Mouse (Mus musculus) stomach, embryonic 16.5 days (tissue): ENCODE results near the gene Gm28043. TPM values are rescaled to one million over a fixed set of nuclear protein-coding genes. Genes with fewer than 3 reads are reported as not detected.

Experiments
- ATAC-seq: fragments of 200-750 bp; cut with Nextera tagmentation; 2 replicates; pipeline ENCODE4 v1.8.0; 2017; ENCODE audit warnings: moderate number of reproducible peaks, moderate TSS enrichment; ENCODE audit not compliant: insufficient read depth, low FRiP score
- H3K27ac ChIP-seq: fragments of 300-500 bp; sonication (generic); 2 replicates; pipeline ENCODE4 v1.5.1; 2014; ENCODE audit warnings: low read length
- H3K27me3 ChIP-seq: fragments of 300-500 bp; sonication (generic); 2 replicates; pipeline ENCODE4 v1.6.1; 2014; ENCODE audit warnings: low read length, control low read depth, mixed read lengths; ENCODE audit not compliant: control insufficient read depth, insufficient read depth
- H3K36me3 ChIP-seq: fragments of 300-500 bp; sonication (generic); 2 replicates; pipeline ENCODE4 v1.6.1; 2014; ENCODE audit warnings: low read length; ENCODE audit not compliant: control insufficient read depth, insufficient read depth
- H3K4me1 ChIP-seq: fragments of 300-500 bp; sonication (generic); 2 replicates; pipeline ENCODE4 v1.6.1; 2014; ENCODE audit warnings: low read length, control low read depth, mixed read lengths; ENCODE audit not compliant: control insufficient read depth, insufficient read depth
- H3K4me2 ChIP-seq: fragments of 300-500 bp; sonication (generic); 2 replicates; pipeline ENCODE4 v1.6.1; 2014; ENCODE audit warnings: low read depth, low read length, mixed read lengths
- H3K4me3 ChIP-seq: fragments of 300-500 bp; sonication (generic); replicated peaks from 2 replicates; pipeline ENCODE4 v1.5.1; 2014; ENCODE audit warnings: mild to moderate bottlenecking, low read length
- H3K9ac ChIP-seq: fragments of 300-500 bp; sonication (generic); 2 replicates; pipeline ENCODE4 v1.6.1; 2014; ENCODE audit warnings: low read length
- H3K9me3 ChIP-seq: fragments of 300-500 bp; sonication (generic); replicated peaks from 2 replicates; pipeline ENCODE4 v1.6.1; 2016; ENCODE audit warnings: low read length, control low read depth; ENCODE audit not compliant: control insufficient read depth
- WGBS: fragments of 180-500 bp; shearing (Covaris S2); extraction: QIAGEN DNeasy Blood & Tissue Kit; methylation state at CpG from one replicate; pipeline ENCODE4 v1.1.7; 2014; 5-methylcytosine and 5-hydroxymethylcytosine counted together
- polyA plus RNA-seq: library from polyadenylated mRNA; unstranded; fragments of >200 nt; fragmentation: Nextera tagmentation; extraction: Ambion mirVana; gene quantifications from 2 replicates; pipeline ENCODE4 v1.2.1, GENCODE M21; 2015

The Gm28043 gene
- polyA plus RNA-seq, result 2.7 and 3.1 TPM in 2 replicates

DNA sequence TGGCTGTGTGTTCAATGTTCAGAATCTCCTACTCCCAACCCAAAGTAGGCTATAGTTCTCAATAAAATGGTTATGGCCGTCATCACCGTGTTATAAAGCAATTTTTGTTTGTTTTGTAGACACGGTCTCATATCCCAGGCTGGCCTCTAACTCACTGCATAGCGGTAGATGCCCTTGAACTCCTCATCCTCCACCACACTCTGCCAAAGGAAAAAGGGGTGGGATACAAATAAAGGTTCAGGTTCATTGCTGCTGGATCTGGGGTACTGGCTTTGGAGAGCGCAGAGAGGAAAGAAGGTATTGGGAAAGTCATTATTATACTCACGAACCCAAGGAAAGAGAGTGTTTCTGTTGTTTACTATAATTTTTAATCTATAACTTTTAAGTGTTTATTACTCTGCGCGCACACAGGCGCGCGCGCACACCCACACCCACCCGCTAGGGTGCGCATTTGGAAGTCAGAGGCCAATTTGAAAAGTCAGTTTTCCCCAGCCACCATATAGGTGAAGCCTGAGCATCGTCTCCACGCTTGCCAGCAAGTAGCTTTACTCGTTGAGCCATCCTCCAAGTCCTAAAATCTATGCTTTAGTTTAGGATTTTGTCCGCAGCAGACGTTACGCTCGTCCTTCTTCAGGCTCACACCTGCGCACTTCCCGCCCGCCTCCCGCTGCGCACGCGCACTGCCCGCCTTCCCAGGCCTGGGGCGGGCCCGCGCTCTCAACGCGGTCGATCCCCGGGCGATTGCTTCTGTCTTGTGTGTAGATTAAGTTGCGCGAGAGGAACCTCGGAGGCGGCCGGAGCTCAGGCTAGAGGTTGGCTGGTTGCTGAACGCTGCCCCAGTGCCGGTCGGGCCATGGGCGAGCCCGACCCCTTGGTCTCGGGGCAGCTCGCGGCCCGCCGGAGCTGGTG lies at the start of gene Gm28043, which contains the start of gene Rnf8:
Gene Gm28043, plus strand, starts transcription at position 762 of the 909 bp plus-strand sequence.
Gene Rnf8, plus strand, starts transcription at position 676 of the 909 bp plus-strand sequence.
- ATAC-seq, result peak; percentile 94
- WGBS, result 2% methylated on average over 52 of the region's 52 CpGs
- Histone ChIP-seq H3K4me2 (peak within 1 kb of the TSS; percentile 90), H3K9me3 (no peaks in the 10 kb centered on the region), H3K27ac (peak within 1 kb of the TSS; percentile 96), H3K9ac (peak within 1 kb of the TSS; percentile 99), H3K36me3 (no peaks in the 10 kb centered on the region), H3K27me3 (no peaks in the 10 kb centered on the region), H3K4me3 (peak within 1 kb of the TSS; percentile 92), H3K4me1 (peaks cover 23% of the 10 kb centered on the region)

DNA sequence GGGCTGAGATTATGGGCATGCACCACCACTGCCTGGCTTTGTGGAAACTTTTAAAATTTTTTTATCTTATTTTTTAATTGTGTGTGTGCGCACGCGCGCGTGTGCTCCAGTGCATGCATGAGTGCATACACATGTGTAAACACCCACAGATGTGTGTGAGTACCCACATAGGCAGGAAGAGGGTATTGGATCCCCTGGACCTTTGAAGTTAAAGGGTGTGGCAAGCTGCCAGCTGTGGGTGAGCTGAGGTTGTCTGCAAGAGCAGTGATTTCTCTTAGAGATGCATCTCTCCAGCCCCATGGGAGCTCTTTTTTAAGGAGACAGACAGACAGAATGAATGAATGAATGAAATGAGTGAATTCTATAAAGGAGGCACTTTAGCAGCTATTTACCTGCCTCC lies 49.2 kb upstream of the Gm28043 start:
- Histone ChIP-seq H3K36me3 (0 out of 2 replicates have a peak, but pooled peaks cover 3% of the 10 kb centered on the region), H3K4me2 (no peak overlapping the region), H3K9ac (no peak overlapping the region), H3K4me3 (no peak overlapping the region), H3K27me3 (no peaks in the 10 kb centered on the region), H3K27ac (no peak overlapping the region), H3K4me1 (no peaks in the 10 kb centered on the region), H3K9me3 (no peaks in the 10 kb centered on the region)
- ATAC-seq, result no peak
- WGBS, result 98% methylated on average over 5 of the region's 5 CpGs

DNA sequence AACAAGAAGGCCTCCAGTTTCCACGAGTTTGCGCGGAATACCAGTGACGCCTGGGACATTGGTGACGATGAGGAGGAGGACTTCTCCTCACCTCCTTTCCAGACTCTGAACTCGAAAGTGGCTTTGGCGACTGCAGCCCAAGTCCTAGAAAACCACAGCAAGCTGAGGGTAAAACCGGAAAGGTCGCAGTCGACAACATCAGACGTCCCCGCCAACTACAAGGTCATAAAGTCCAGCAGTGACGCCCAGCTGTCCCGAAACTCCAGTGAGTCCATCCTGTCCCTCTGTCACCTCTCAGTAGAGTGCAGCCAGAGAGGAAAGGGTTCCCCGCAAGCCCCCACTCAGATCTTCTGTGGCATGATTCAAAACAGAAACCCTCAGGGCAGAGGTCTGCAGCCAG lies 46.2 kb upstream of the Gm28043 start:
- Histone ChIP-seq H3K27ac (no peak overlapping the region), H3K4me3 (no peak overlapping the region), H3K4me2 (no peak overlapping the region), H3K9me3 (no peaks in the 10 kb centered on the region), H3K36me3 (peaks cover 7% of the 10 kb centered on the region; the same call in 1 of the 2 replicates), H3K4me1 (no peaks in the 10 kb centered on the region), H3K27me3 (no peaks in the 10 kb centered on the region), H3K9ac (no peak overlapping the region)
- 88% methylated on average over 15 of the region's 15 CpGs for WGBS
- ATAC-seq, result no peak

DNA sequence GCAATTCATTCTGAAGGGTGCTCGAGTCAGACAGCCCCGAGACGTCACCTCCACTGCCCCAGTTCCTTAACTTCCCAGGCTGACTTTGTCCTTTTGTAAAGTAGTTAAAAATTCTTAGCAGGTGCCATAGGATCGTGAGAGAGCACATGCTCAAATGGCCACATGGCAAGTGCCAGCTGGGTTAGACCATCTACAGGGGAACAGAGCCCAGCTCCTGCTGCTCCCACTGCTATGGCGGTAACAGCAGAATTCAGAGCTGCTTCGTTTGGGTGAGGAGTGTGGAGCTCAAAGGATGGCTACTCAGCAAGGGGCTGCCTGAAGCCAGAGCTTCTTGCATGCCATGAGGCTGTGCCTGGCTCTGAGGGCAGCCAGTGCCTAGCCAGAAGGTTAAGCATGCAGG lies 44.8 kb upstream of the Gm28043 start:
- Histone ChIP-seq H3K4me1 (no peaks in the 10 kb centered on the region), H3K36me3 (peaks cover 7% of the 10 kb centered on the region; the same call in 1 of the 2 replicates), H3K9me3 (no peaks in the 10 kb centered on the region), H3K9ac (no peak overlapping the region), H3K4me2 (no peak overlapping the region), H3K4me3 (no peak overlapping the region), H3K27me3 (no peaks in the 10 kb centered on the region), H3K27ac (no peak overlapping the region)
- no peak for ATAC-seq
- 88% methylated on average over 6 of the region's 6 CpGs for WGBS

DNA sequence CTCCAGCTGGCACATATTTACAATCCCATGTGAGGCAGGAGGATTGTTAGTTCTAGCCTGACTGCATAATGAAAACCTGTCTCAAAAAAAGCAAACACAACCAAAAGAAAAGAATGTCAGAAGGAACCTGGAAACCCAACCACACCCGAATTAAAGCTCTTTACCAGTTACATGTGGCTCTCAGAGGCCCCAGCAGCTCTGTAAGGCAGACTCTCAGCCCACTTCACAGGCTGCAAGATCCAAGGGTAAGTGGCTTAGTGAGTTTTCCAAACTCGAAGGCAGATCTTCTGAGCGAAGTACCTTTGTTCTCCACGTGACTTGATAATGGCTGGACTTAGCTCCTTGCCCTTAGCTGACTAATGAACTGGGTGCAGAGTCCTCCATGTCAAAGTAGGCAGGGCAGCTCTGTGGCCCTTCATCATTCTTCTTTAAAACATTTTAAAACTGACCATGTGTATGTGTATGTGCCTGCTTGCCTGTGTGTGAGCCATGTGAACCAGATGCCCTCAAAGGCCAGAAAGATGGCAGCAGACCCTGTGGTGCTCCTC lies 35.0 kb upstream of the Gm28043 start:
- no peaks in the 10 kb centered on the region for H3K4me1 ChIP-seq
- no peaks in the 10 kb centered on the region for H3K9me3 ChIP-seq
- no peak overlapping the region for H3K4me3 ChIP-seq
- no peaks in the 10 kb centered on the region for H3K36me3 ChIP-seq
- H3K9ac ChIP-seq, result no peak overlapping the region
- no peaks in the 10 kb centered on the region for H3K27me3 ChIP-seq
- H3K4me2 ChIP-seq, result no peak overlapping the region
- H3K27ac ChIP-seq, result no peak overlapping the region; the same call in 1 of the 2 replicates
- ATAC-seq, result peak; percentile 56; the same call in 1 of the 2 replicates
- 69% methylated on average over 4 of the region's 4 CpGs for WGBS

DNA sequence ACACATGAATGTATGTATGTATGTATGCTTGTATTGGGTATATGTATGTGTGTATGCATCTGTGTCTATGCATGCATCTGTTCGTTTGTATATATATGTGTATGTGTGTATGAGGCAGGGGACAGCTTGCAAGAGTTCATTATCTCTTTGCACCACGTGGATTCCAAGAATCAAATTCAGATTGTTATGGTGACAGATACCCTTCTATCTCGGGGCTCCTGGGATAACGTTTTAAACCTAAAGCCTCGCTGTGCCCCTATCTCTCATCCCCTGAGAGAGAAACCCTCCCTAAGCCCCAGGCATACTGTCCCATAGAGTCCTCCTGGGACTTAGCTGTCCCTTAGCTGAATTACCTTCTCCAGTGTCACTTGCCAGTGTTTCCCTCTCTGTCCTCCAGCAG lies 31.1 kb upstream of the Gm28043 start:
- H3K4me1 ChIP-seq, result no peaks in the 10 kb centered on the region
- no peaks in the 10 kb centered on the region for H3K9me3 ChIP-seq
- no peak for ATAC-seq
- H3K4me3 ChIP-seq, result no peak overlapping the region
- H3K27me3 ChIP-seq, result no peaks in the 10 kb centered on the region
- WGBS, result 75% methylated on average over 5 of the region's 5 CpGs
- H3K36me3 ChIP-seq, result no peaks in the 10 kb centered on the region
- H3K4me2 ChIP-seq, result no peak overlapping the region
- H3K9ac ChIP-seq, result no peak overlapping the region
- H3K27ac ChIP-seq, result no peak overlapping the region

DNA sequence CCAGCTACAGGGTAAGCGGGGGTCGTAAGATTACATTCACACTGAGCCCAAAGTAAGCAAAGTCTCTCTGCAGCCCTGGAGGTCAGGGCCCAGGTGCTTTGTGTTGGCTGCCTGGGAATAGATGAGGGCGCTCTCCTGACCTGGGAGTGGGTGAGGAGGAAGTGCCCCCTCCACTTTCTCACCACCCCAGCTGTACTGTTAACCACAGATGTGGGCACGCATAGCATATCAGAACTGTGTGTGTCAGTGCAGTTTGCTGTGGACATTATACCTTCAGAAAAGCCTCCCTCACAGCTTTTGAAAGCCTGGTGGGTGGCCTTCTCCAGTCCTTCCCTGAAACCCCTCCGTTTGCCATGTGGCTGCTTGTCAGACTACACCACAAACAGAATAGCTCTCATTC lies 30.4 kb upstream of the Gm28043 start:
- Histone ChIP-seq H3K9ac (no peak overlapping the region), H3K27me3 (no peaks in the 10 kb centered on the region), H3K4me2 (no peak overlapping the region), H3K9me3 (no peaks in the 10 kb centered on the region), H3K4me3 (no peak overlapping the region), H3K36me3 (no peaks in the 10 kb centered on the region), H3K4me1 (peaks cover 3% of the 10 kb centered on the region; the same call in 1 of the 2 replicates), H3K27ac (no peak overlapping the region)
- ATAC-seq, result no peak
- WGBS, result 52% methylated on average over 5 of the region's 5 CpGs

DNA sequence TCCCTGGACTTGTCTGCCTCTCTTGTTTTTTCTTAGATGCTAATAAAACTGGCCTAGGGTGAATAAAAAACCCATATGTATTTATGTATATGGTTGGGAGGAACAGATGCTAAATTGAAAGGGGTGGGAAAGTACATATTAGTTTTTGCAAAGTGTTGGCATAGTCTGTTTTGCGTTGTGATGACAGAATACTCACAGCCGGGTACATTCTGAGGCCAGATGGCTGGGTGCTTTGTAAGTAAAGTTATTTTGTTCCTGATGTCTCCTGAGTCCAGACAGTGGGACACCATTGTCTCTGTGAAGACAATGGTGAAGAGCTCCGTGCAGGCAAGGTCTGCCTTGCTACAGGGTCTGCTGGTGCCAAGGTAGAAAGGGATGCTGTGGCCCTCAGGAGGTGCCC lies 29.9 kb upstream of the Gm28043 start:
- peaks cover 3% of the 10 kb centered on the region; the same call in 1 of the 2 replicates for H3K4me1 ChIP-seq
- no peak overlapping the region for H3K4me3 ChIP-seq
- H3K9me3 ChIP-seq, result no peaks in the 10 kb centered on the region
- no peak overlapping the region for H3K27ac ChIP-seq
- WGBS, result 83% methylated on average over 3 of the region's 3 CpGs
- H3K27me3 ChIP-seq, result no peaks in the 10 kb centered on the region
- no peak for ATAC-seq
- H3K4me2 ChIP-seq, result no peak overlapping the region
- no peak overlapping the region for H3K9ac ChIP-seq
- no peaks in the 10 kb centered on the region for H3K36me3 ChIP-seq

DNA sequence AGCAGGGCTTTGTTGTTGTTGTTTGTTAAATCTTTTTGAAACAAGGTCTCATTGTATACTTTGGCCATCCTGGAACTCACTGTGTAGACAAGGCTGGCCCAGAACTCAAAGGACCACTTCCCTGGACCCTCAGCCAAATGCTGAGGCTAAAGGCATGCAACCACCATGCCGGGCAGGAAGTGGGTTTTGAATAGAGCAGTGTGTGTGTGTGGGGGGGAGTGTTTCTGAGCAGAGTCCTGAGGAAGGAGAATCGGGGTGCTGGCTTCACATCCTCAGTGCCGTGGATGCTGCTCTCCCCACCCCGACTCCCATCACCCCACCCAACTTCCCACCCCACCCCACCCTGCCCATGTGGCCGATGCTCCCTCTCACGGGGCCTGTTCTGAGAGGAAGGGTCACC lies 29.2 kb upstream of the Gm28043 start:
- H3K4me1 ChIP-seq, result peaks cover 3% of the 10 kb centered on the region; the same call in 1 of the 2 replicates
- 84% methylated on average over 6 of the region's 6 CpGs for WGBS
- no peak overlapping the region for H3K4me3 ChIP-seq
- no peak overlapping the region for H3K27ac ChIP-seq
- H3K27me3 ChIP-seq, result no peaks in the 10 kb centered on the region
- no peak overlapping the region for H3K9ac ChIP-seq
- no peak overlapping the region for H3K4me2 ChIP-seq
- no peak for ATAC-seq
- no peaks in the 10 kb centered on the region for H3K36me3 ChIP-seq
- H3K9me3 ChIP-seq, result no peaks in the 10 kb centered on the region
